Mouse (Mus musculus): ENCODE measurements around the gene Zrsr1. TPM values are rescaled to one million over a fixed set of nuclear protein-coding genes. Genes with fewer than 3 reads are reported as not detected.

Gene Zrsr1
- polyA plus RNA-seq, 1 experiment = 25.0 TPM

GRCm38 (mm10) chr11:23007166-23007480 lies 35.3 kb downstream of the Zrsr1 start:
- H3K27ac ChIP-seq (ENCODE audit: insufficient read depth, low read depth, low read length) = 0 out of 2 replicates have a peak overlapping the region, but pooled peaks have one; percentile 10
- H3K4me1 ChIP-seq (ENCODE audit: control insufficient read depth, insufficient read depth, low read length) = peaks cover 2% of the 10 kb centered on the region; the same call in 1 of the 2 replicates
- H3K4me3 ChIP-seq (ENCODE audit: insufficient read depth, low read length) = peak overlapping the region; percentile 75
- TF ChIP-seq POLR2A (IDR thresholded peaks at IDR 0.05; ENCODE audit: borderline replicate concordance, low read depth, low read length) (no peak), CTCF (IDR thresholded peaks at IDR 0.05; ENCODE audit: low read depth, low read length) (no peak)

- peak within 1 kb of the TSS; percentile 77 for H3K27ac ChIP-seq (ENCODE audit: insufficient read depth, low read depth, low read length)
- peaks cover 2% of the 10 kb centered on the region; the same call in 1 of the 2 replicates for H3K4me1 ChIP-seq (ENCODE audit: control insufficient read depth, insufficient read depth, low read length)
- peak within 1 kb of the TSS; percentile 75 for H3K4me3 ChIP-seq (ENCODE audit: insufficient read depth, low read length)
- no peak for TF ChIP-seq POLR2A (IDR thresholded peaks at IDR 0.05; ENCODE audit: borderline replicate concordance, low read depth, low read length)
- no peak for TF ChIP-seq CTCF (IDR thresholded peaks at IDR 0.05; ENCODE audit: low read depth, low read length)
Observed at GRCm38 (mm10) chr11:23007481-23008180, 35.8 kb downstream of the Zrsr1 start, which contains the start of gene Fam161a. TSS of gene Fam161a (plus strand) at chr11:23007531.

GRCm38 (mm10) chr11:23008181-23008823 lies 36.5 kb downstream of the Zrsr1 start:
- peak overlapping the region; percentile 77 for H3K27ac ChIP-seq (ENCODE audit: insufficient read depth, low read depth, low read length)
- TF ChIP-seq POLR2A (IDR thresholded peaks at IDR 0.05; ENCODE audit: borderline replicate concordance, low read depth, low read length) (0 out of 2 replicates have a peak, but pooled peaks have one; percentile 42), CTCF (IDR thresholded peaks at IDR 0.05; ENCODE audit: low read depth, low read length) (no peak)
- H3K4me1 ChIP-seq (ENCODE audit: control insufficient read depth, insufficient read depth, low read length) = peaks cover 2% of the 10 kb centered on the region; the same call in 1 of the 2 replicates

GRCm38 (mm10) chr11:23008824-23009200 lies 37.0 kb downstream of the Zrsr1 start:
- TF ChIP-seq POLR2A (IDR thresholded peaks at IDR 0.05; ENCODE audit: borderline replicate concordance, low read depth, low read length) (no peak), CTCF (IDR thresholded peaks at IDR 0.05; ENCODE audit: low read depth, low read length) (no peak)
- H3K4me3 ChIP-seq (ENCODE audit: insufficient read depth, low read length) = peak overlapping the region; percentile 75
- peaks cover 2% of the 10 kb centered on the region; the same call in 1 of the 2 replicates for H3K4me1 ChIP-seq (ENCODE audit: control insufficient read depth, insufficient read depth, low read length)
- H3K27ac ChIP-seq (ENCODE audit: insufficient read depth, low read depth, low read length) = no peak overlapping the region

More at GRCm38 (mm10) chr11:23008181-23008823, 36.5 kb downstream of the Zrsr1 start:
- H3K4me3 ChIP-seq (ENCODE audit: insufficient read depth, low read length) = peak overlapping the region; percentile 75

GRCm38 (mm10) chr11:23013096-23013495 lies 41.3 kb downstream of the Zrsr1 start:
- TF ChIP-seq CTCF (IDR thresholded peaks at IDR 0.05; ENCODE audit: low read depth, low read length) (no peak), POLR2A (IDR thresholded peaks at IDR 0.05; ENCODE audit: borderline replicate concordance, low read depth, low read length) (no peak)
- Histone ChIP-seq H3K27ac (ENCODE audit: insufficient read depth, low read depth, low read length) (no peak overlapping the region), H3K4me1 (ENCODE audit: control insufficient read depth, insufficient read depth, low read length) (no peaks in the 10 kb centered on the region), H3K4me3 (ENCODE audit: insufficient read depth, low read length) (no peak overlapping the region)

- Histone ChIP-seq H3K4me1 (ENCODE audit: control insufficient read depth, insufficient read depth, low read length) (no peaks in the 10 kb centered on the region), H3K4me3 (ENCODE audit: insufficient read depth, low read length) (no peak overlapping the region), H3K27ac (ENCODE audit: insufficient read depth, low read depth, low read length) (no peak overlapping the region)
- TF ChIP-seq POLR2A (IDR thresholded peaks at IDR 0.05; ENCODE audit: borderline replicate concordance, low read depth, low read length) (no peak), CTCF (IDR thresholded peaks at IDR 0.05; ENCODE audit: low read depth, low read length) (no peak)
Observed at GRCm38 (mm10) chr11:23013580-23014294, 41.9 kb downstream of the Zrsr1 start.

GRCm38 (mm10) chr11:23014996-23015395 lies 43.2 kb downstream of the Zrsr1 start:
- Histone ChIP-seq H3K4me1 (ENCODE audit: control insufficient read depth, insufficient read depth, low read length) (no peaks in the 10 kb centered on the region), H3K4me3 (ENCODE audit: insufficient read depth, low read length) (no peak overlapping the region), H3K27ac (ENCODE audit: insufficient read depth, low read depth, low read length) (no peak overlapping the region)
- TF ChIP-seq POLR2A (IDR thresholded peaks at IDR 0.05; ENCODE audit: borderline replicate concordance, low read depth, low read length) (no peak), CTCF (IDR thresholded peaks at IDR 0.05; ENCODE audit: low read depth, low read length) (no peak)

GRCm38 (mm10) chr11:23017943-23018342 lies 46.1 kb downstream of the Zrsr1 start:
- Histone ChIP-seq H3K4me1 (ENCODE audit: control insufficient read depth, insufficient read depth, low read length) (peaks cover 3% of the 10 kb centered on the region), H3K27ac (ENCODE audit: insufficient read depth, low read depth, low read length) (no peak overlapping the region), H3K4me3 (ENCODE audit: insufficient read depth, low read length) (no peak overlapping the region)
- TF ChIP-seq CTCF (IDR thresholded peaks at IDR 0.05; ENCODE audit: low read depth, low read length) = no peak

GRCm38 (mm10) chr11:23020116-23020770 lies 48.4 kb downstream of the Zrsr1 start:
- no peak for TF ChIP-seq CTCF (IDR thresholded peaks at IDR 0.05; ENCODE audit: low read depth, low read length)
- no peak for TF ChIP-seq POLR2A (IDR thresholded peaks at IDR 0.05; ENCODE audit: borderline replicate concordance, low read depth, low read length)

More at GRCm38 (mm10) chr11:23020116-23020770, 48.4 kb downstream of the Zrsr1 start:
- H3K4me3 ChIP-seq (ENCODE audit: insufficient read depth, low read length) = no peak overlapping the region
- no peak overlapping the region for H3K27ac ChIP-seq (ENCODE audit: insufficient read depth, low read depth, low read length)
- peaks cover 8% of the 10 kb centered on the region for H3K4me1 ChIP-seq (ENCODE audit: control insufficient read depth, insufficient read depth, low read length)
